Mouse (Mus musculus): ENCODE measurements around the gene Lrtm2.
A peak's percentile ranks its signal among the peaks of the same experiment; 100 is the strongest.
"Not testable (repeated sequence)": the region's sequence is repeated elsewhere in the genome, so short reads cannot be mapped to it uniquely, and the experiment has no call there.

The Lrtm2 gene

GRCm38 (mm10) chr6:119330506-119330905 is at the start of gene Lrtm2:
Gene Lrtm2, minus strand, starts transcription at chr6:119330766.
- DNase-seq (ENCODE audit: low spot score in 2 of 2), result no peak

- no peak for DNase-seq (ENCODE audit: low spot score in 2 of 2)
Measured at GRCm38 (mm10) chr6:119378631-119379030, 48.1 kb upstream of the Lrtm2 start.

GRCm38 (mm10) chr6:119377613-119378012 is 47.0 kb upstream of the Lrtm2 start:
- no peak for DNase-seq (ENCODE audit: low spot score in 2 of 2)

- DNase-seq (ENCODE audit: low spot score in 2 of 2), result no peak
Measured at GRCm38 (mm10) chr6:119375035-119375434, 44.5 kb upstream of the Lrtm2 start.

- no peak for DNase-seq (ENCODE audit: low spot score in 2 of 2)
Measured at GRCm38 (mm10) chr6:119373000-119373705, 42.6 kb upstream of the Lrtm2 start.

- DNase-seq (ENCODE audit: low spot score in 2 of 2), result no peak
Measured at GRCm38 (mm10) chr6:119372237-119372636, 41.7 kb upstream of the Lrtm2 start.

GRCm38 (mm10) chr6:119371624-119372023 is 41.1 kb upstream of the Lrtm2 start:
- DNase-seq (ENCODE audit: low spot score in 2 of 2), result no peak

GRCm38 (mm10) chr6:119367382-119367781 is 36.8 kb upstream of the Lrtm2 start:
- DNase-seq (ENCODE audit: low spot score in 2 of 2), result no peak

GRCm38 (mm10) chr6:119366800-119367199 is 36.2 kb upstream of the Lrtm2 start:
- DNase-seq (ENCODE audit: low spot score in 2 of 2), result not testable (repeated sequence)

GRCm38 (mm10) chr6:119363593-119363992 is 33.0 kb upstream of the Lrtm2 start:
- DNase-seq (ENCODE audit: low spot score in 2 of 2), result no peak

GRCm38 (mm10) chr6:119360925-119361702 is 30.5 kb upstream of the Lrtm2 start:
- DNase-seq (ENCODE audit: low spot score in 2 of 2), result no peak

GRCm38 (mm10) chr6:119360250-119360649 is 29.7 kb upstream of the Lrtm2 start:
- DNase-seq (ENCODE audit: low spot score in 2 of 2), result not testable (repeated sequence)

- no peak for DNase-seq (ENCODE audit: low spot score in 2 of 2)
Measured at GRCm38 (mm10) chr6:119358020-119358571, 27.5 kb upstream of the Lrtm2 start.

GRCm38 (mm10) chr6:119352501-119352900 is 21.9 kb upstream of the Lrtm2 start:
- no peak for DNase-seq (ENCODE audit: low spot score in 2 of 2)

- no peak for DNase-seq (ENCODE audit: low spot score in 2 of 2)
Measured at GRCm38 (mm10) chr6:119351656-119352055, 21.1 kb upstream of the Lrtm2 start.

GRCm38 (mm10) chr6:119350703-119351198 is 20.2 kb upstream of the Lrtm2 start:
- DNase-seq (ENCODE audit: low spot score in 2 of 2), result no peak

- peak; percentile 48 to 67 for DNase-seq (ENCODE audit: low spot score in 2 of 2)
Measured at GRCm38 (mm10) chr6:119348234-119348633, 17.7 kb upstream of the Lrtm2 start.

- DNase-seq (ENCODE audit: low spot score in 2 of 2), result no peak
Measured at GRCm38 (mm10) chr6:119347813-119348212, 17.2 kb upstream of the Lrtm2 start.

GRCm38 (mm10) chr6:119346257-119346656 is 15.7 kb upstream of the Lrtm2 start:
- no peak for DNase-seq (ENCODE audit: low spot score in 2 of 2)

GRCm38 (mm10) chr6:119341409-119341808 is 10.8 kb upstream of the Lrtm2 start:
- DNase-seq (ENCODE audit: low spot score in 2 of 2), result no peak

- DNase-seq (ENCODE audit: low spot score in 2 of 2), result no peak
Measured at GRCm38 (mm10) chr6:119338121-119338912, 7.8 kb upstream of the Lrtm2 start.

- no peak for DNase-seq (ENCODE audit: low spot score in 2 of 2)
Measured at GRCm38 (mm10) chr6:119337287-119337686, 6.7 kb upstream of the Lrtm2 start.

Measured in spleen, postnatal 14 days (tissue).